Mouse (Mus musculus) C2C12 (cell line): Measurements from ENCODE around the gene Hsf2bp. TPM values are rescaled to one million over a fixed set of nuclear protein-coding genes. Genes with fewer than 3 reads are reported as not detected.

Experiments
- H3K27me3 ChIP-seq: one replicate; pipeline ENCODE4 v1.6.1; 2011; ENCODE audit not compliant: control insufficient read depth, insufficient read depth, insufficient read length
- H3K36me3 ChIP-seq: one replicate; pipeline ENCODE4 v1.6.1; 2011; ENCODE audit not compliant: control insufficient read depth, insufficient read depth
- H3K4me3 ChIP-seq: one replicate; pipeline ENCODE4 v1.5.1; 2011; ENCODE audit warnings: mild to moderate bottlenecking, control low read depth; ENCODE audit not compliant: poor library complexity, insufficient read depth, severe bottlenecking
- H3K79me2 ChIP-seq: one replicate; pipeline ENCODE4 v1.6.1; 2011; ENCODE audit not compliant: control insufficient read depth, insufficient read depth
- H3K79me3 ChIP-seq: one replicate; pipeline ENCODE4 v1.6.1; 2011; ENCODE audit warnings: low read depth, control low read depth
- H3ac ChIP-seq: one replicate; pipeline ENCODE3; 2011; ENCODE audit warnings: low read depth; ENCODE audit not compliant: control insufficient read depth, insufficient read length
- CEBPB ChIP-seq: IDR thresholded peaks from one replicate; pipeline ENCODE4 v1.6.1; 2011; ENCODE audit warnings: low read depth, mild to moderate bottlenecking, control low read depth, moderate library complexity
- CTCF ChIP-seq: IDR thresholded peaks from one replicate; pipeline ENCODE4 v1.5.1; 2011; ENCODE audit not compliant: control insufficient read depth, insufficient read depth, insufficient read length
- FOSL1 ChIP-seq: IDR thresholded peaks from one replicate; pipeline ENCODE4 v1.8.0; 2011; ENCODE audit warnings: mild to moderate bottlenecking, low read length; ENCODE audit not compliant: poor library complexity, insufficient read depth, severe bottlenecking
- MAX ChIP-seq: IDR thresholded peaks from one replicate; pipeline ENCODE4 v1.6.1; 2011; ENCODE audit warnings: mild to moderate bottlenecking, control low read depth
- MYOD1 ChIP-seq: IDR thresholded peaks from one replicate; pipeline ENCODE4 v1.6.1; 2011; ENCODE audit warnings: low read depth; ENCODE audit not compliant: control insufficient read depth, insufficient read length
- MYOG ChIP-seq: IDR thresholded peaks from one replicate; pipeline ENCODE4 v1.6.1; 2011; ENCODE audit not compliant: control insufficient read depth, insufficient read length; ENCODE audit errors: extremely low read depth
- USF1 ChIP-seq: IDR thresholded peaks from one replicate; pipeline ENCODE4 v1.6.1; 2011; ENCODE audit warnings: low read depth, mild to moderate bottlenecking, control low read depth, moderate library complexity
- polyA plus RNA-seq: library from polyadenylated mRNA; unstranded; fragments of >200 nt; fragmentation: generic; extraction: Trizol; gene quantifications from one replicate; pipeline ENCODE4 v1.2.1, GENCODE M21; 2012; ENCODE audit warnings: missing spikeins

Gene Hsf2bp
- polyA plus RNA-seq, 1 experiment = 1.1 TPM

DNA sequence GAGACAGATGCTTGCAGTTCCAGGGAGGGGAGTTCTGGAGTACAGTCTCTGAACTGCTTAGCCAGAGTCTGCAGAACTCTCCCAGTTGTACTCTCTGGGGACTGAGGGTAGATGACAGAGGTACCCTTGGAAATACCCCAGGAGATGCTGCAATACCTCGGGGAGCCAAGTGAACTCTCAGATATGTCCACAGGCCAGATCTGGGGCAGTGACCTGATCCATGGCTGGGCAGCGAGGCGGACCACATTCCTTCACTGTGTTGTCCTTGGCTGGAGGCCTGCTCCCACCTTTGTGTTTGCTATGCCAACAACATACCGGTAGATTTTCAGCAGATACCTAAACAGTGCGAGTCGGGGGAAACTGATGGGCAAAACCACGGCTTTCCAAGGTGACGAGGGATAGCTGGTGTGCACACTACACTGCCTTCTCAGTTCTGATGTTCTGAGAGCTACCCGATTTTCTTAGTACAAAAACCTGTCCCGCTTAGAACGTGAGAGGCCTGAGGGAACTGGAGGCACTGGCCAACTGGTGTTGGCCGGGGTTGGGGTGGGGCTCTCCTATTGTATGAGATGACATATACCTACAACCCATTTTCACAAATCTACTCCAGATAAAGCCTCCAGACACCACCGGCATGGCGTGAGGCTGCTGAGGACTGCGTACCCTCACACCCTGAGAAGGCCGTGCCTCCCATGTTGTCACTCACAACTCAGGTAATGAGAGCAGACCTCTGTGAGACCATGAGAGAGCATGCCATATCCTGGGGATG is 96.7 kb downstream of the Hsf2bp start:
- no peaks in the 10 kb centered on the region for H3K27me3 ChIP-seq
- H3K79me2 ChIP-seq = no peaks in the 10 kb centered on the region
- no peak overlapping the region for H3ac ChIP-seq
- H3K36me3 ChIP-seq = no peaks in the 10 kb centered on the region
- TF ChIP-seq CTCF (no peak), CEBPB (peak; percentile 17)
- H3K4me3 ChIP-seq = no peak overlapping the region
- H3K79me3 ChIP-seq = no peaks in the 10 kb centered on the region

DNA sequence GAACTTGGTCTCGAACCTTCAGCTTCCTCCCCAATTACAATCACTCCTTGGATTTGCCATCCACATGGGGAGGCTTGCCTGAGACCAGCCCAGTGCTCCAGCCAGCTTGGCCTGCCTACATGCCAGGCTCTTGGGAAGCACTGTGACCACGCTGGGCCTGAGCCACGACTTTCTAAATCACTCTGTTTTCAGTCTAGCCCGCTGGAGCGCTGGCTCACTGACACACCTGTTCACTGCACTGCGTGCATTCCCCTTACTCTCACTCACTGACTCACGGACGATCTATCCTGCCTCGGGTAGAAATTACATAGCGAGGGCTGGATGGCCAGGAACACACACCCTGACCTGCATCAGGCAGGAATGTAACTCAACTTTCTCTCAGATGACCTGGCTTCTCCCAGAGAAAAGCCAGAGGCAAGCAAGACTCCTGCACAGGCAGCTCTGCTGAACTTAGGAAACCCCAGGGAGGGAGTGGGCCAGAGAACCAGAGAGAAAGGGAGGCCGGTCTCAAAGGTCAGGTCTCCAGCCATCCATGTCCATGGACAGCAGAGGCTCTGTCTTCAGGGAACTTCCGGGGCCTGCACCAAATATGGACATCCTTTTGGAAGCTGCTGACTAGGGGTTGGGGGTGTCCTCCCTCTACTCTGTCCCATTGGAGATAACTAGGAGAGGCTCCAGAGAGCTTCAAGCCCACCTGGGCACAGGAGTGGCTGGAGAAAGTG is 97.4 kb downstream of the Hsf2bp start:
- TF ChIP-seq MYOD1 (peak; percentile 20), USF1 (no peak)
- no peaks in the 10 kb centered on the region for H3K79me3 ChIP-seq
- no peak overlapping the region for H3K4me3 ChIP-seq
- no peaks in the 10 kb centered on the region for H3K36me3 ChIP-seq
- H3K79me2 ChIP-seq = no peaks in the 10 kb centered on the region
- H3ac ChIP-seq = no peak overlapping the region
- H3K27me3 ChIP-seq = no peaks in the 10 kb centered on the region

DNA sequence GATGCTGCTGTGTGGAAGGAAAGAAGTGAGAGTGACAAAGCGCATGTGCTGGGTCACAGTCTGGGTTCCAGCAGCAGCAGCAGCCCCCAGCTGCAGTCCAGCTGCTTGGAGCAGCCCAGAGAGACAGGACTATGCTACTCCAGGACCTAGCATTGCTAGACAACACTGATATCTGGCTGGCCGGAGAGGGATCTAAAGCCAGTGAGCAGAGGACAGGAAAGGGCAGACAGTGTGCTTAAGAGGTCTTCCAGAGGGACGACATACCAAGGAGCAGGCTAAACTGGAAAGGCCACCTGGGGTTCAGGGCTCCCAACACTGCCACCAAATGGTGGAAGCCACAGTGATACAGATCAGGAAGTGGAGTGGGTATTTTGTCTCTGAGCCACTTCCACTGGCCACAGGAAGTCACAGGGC is 99.0 kb downstream of the Hsf2bp start:
- H3ac ChIP-seq = no peak overlapping the region
- no peaks in the 10 kb centered on the region for H3K36me3 ChIP-seq
- TF ChIP-seq MAX = no peak
- TF ChIP-seq CTCF = no peak
- no peak for TF ChIP-seq FOSL1
- no peak for TF ChIP-seq CEBPB
- no peak for TF ChIP-seq MYOD1
- TF ChIP-seq USF1 = no peak
- TF ChIP-seq MYOG = no peak
- H3K4me3 ChIP-seq = no peak overlapping the region
- no peaks in the 10 kb centered on the region for H3K27me3 ChIP-seq
- H3K79me2 ChIP-seq = no peaks in the 10 kb centered on the region
- H3K79me3 ChIP-seq = no peaks in the 10 kb centered on the region

DNA sequence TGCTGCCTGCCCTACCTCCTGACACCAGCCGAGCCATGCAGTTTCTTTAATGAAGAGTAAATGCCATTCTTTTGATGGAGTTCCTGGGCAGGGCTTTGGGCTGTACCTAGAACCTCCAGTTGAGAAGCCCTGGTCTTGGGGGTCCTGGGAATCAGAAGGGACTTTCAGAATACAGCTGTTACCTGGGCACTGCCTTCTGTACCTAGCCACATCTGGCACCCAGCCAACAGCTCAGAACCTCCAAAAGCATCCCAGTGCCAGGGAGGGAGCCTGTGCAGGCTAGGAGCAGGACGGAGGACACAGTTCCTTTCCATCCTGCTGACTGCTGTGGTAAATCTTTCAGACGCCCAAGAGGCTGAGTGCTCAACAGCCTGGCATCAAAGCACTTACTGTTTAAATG is 100.3 kb downstream of the Hsf2bp start:
- no peak overlapping the region for H3K4me3 ChIP-seq
- no peak overlapping the region for H3ac ChIP-seq
- no peaks in the 10 kb centered on the region for H3K79me3 ChIP-seq
- no peaks in the 10 kb centered on the region for H3K27me3 ChIP-seq
- no peaks in the 10 kb centered on the region for H3K36me3 ChIP-seq
- H3K79me2 ChIP-seq = no peaks in the 10 kb centered on the region
- no peak for TF ChIP-seq FOSL1

DNA sequence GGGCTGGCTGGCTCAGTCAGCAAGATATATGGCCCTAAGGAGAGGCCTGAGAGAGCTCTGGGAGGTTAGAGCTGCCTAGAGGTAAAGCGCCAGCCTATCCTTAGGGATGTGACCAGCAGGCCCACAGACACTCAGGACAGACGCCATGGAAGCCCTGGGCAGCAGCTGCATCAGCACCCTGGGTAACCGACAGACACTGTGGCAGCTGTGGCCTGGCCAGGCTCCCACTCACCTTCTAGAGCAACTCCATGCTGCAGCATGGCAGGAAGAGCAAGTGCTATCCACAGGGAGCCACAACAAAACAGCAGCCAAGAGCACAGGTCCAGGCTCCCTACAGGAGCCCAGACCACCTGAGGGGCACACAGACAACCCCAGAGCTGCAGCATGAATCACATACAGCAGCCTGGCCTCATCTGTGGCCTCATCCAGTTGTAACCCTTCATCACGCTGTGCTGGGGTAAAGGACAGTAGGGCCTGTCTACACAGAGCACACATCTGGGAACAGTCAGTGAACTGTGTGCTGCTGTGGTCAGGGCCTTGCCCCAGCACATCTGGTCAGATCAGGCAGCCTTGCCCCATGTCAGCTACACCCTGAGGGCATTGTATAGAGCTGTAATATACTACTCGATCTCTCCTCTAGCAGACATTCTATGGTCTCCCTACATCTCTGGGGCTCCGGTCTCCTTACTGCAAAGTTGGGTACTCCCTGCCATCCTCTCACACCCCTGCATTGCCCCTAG is 100.9 kb downstream of the Hsf2bp start:
- Histone ChIP-seq H3K36me3 (no peaks in the 10 kb centered on the region), H3K4me3 (no peak overlapping the region), H3K79me3 (no peaks in the 10 kb centered on the region)

DNA sequence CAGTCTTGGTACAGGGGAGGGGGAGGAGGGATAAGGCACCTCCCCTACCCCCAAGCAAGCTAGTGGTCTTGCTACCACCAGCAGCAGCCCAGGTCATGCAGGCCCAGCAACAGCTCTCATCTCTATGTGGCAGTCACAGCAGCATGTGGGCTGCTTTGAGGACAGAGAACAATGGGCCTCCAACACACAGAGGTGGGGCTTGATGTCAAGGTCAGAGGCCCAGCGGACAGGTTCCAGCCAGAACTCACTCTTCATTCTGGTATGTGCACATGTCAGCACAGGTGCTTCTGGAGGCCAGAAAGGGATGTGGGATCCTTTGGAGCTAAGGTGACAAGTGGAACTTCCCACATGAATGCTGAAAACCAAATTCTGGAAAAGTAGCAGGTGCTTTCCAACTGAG is 102.2 kb downstream of the Hsf2bp start:
- H3K79me3 ChIP-seq = no peaks in the 10 kb centered on the region
- TF ChIP-seq CEBPB (no peak), MYOG (no peak), FOSL1 (no peak), CTCF (no peak), MYOD1 (no peak), MAX (no peak), USF1 (no peak)
- no peaks in the 10 kb centered on the region for H3K79me2 ChIP-seq
- no peak overlapping the region for H3K4me3 ChIP-seq
- H3K27me3 ChIP-seq = no peaks in the 10 kb centered on the region
- H3ac ChIP-seq = no peak overlapping the region
- no peaks in the 10 kb centered on the region for H3K36me3 ChIP-seq

More for the DNA sequence above, 100.9 kb downstream of the Hsf2bp start:
- no peak for TF ChIP-seq FOSL1
- no peak for TF ChIP-seq USF1
- TF ChIP-seq CTCF = no peak
- TF ChIP-seq MAX = no peak
- no peak for TF ChIP-seq MYOG
- TF ChIP-seq MYOD1 = no peak
- no peak for TF ChIP-seq CEBPB
- Histone ChIP-seq H3ac (no peak overlapping the region), H3K79me2 (no peaks in the 10 kb centered on the region), H3K27me3 (no peaks in the 10 kb centered on the region)
